In genomic region chr5:76379216-76379615, GRCm38 (mm10) we compare ENCODE assay signal across 30 mouse cellular contexts. TPM values are rescaled to one million over a fixed set of nuclear protein-coding genes. Genes with fewer than 3 reads are reported as not detected.
DNase-seq lines count a peak whose midpoint lies in the region; ATAC-seq and TF ChIP-seq lines count a peak whose summit lies in the region.
"Had no signal": no experiment of that assay in that cellular context is flagged by ENCODE, and none has a peak within 500 bp of the region (broad histone marks: within the 10 kb centered on the region; RNA-seq: fewer than 3 reads in every experiment).

No protein-coding gene starts in this region.

- no peak overlapping the region for H3K27ac ChIP-seq in forebrain, embryonic 10.5 days
- H3K27ac ChIP-seq: embryonic facial prominence, embryonic 13.5 days; embryonic facial prominence, embryonic 15.5 days; forebrain, embryonic 13.5 days; forebrain, embryonic 15.5 days had no signal

- intact Hi-C loops in heart, postnatal 25 days (cut with DNase I): no loop called here

- TF ChIP-seq CTCF in E14TG2a.4 (conservative IDR thresholded peaks at IDR 0.05; ENCODE audit: low read length): no peak

- no peak for ATAC-seq in granulocyte monocyte progenitor cell, adult 5-6 weeks (replicated peaks; ENCODE audit: poor library complexity, severe bottlenecking)
- ATAC-seq: forebrain, embryonic 13.5 days; forebrain, embryonic 15.5 days; forebrain, postnatal 0 days had no signal

- DNase-seq in heart, adult 11 months: peak; percentile 21
- no peak for DNase-seq in heart, postnatal 25 days (ENCODE audit: low spot score)
- peak; percentile 24 for DNase-seq in ES-CJ7 (ENCODE audit: low read depth, low spot score)
- DNase-seq in ZHBTc4 (ENCODE audit: low read depth, low spot score): peak; percentile 42
- DNase-seq in forebrain, embryonic 10.5 days (ENCODE audit: extremely low spot score, low spot score): no peak
- DNase-seq: adrenal gland, postnatal 10 days; adrenal gland, postnatal 25 days; cerebellum, adult 11 months; cerebellum, adult 18-20 months; cerebellum, adult 8-10 months; cerebellum, adult 9-11 months; cerebellum, postnatal 14 days; cerebellum, postnatal 36 days; embryo, embryonic 11 days; forebrain, postnatal 0 days had no signal

- WGBS in forebrain, embryonic 10.5 days: 49% methylated on average over 3 of the region's 3 CpGs

- H3K4me3 ChIP-seq in E14TG2a.4 (replicated peaks; ENCODE audit: low read length): peak overlapping the region; percentile 17; the same call in 1 of the 2 replicates
- no peak overlapping the region for H3K4me3 ChIP-seq in forebrain, embryonic 10.5 days
- H3K4me3 ChIP-seq: embryonic facial prominence, embryonic 13.5 days; embryonic facial prominence, embryonic 15.5 days; erythroblast, embryonic 14.5 days; forebrain, embryonic 13.5 days; forebrain, embryonic 15.5 days had no signal

- no peaks in the 10 kb centered on the region for H3K9me3 ChIP-seq in E14TG2a.4 (ENCODE audit: low read length)
- no peaks in the 10 kb centered on the region for H3K9me3 ChIP-seq in forebrain, embryonic 10.5 days
- H3K9me3 ChIP-seq: embryonic facial prominence, embryonic 13.5 days; embryonic facial prominence, embryonic 15.5 days; forebrain, embryonic 13.5 days; forebrain, embryonic 15.5 days had no signal

- H3K27me3 ChIP-seq in E14TG2a.4 (ENCODE audit: insufficient read depth, low read length): no peaks in the 10 kb centered on the region
- no peaks in the 10 kb centered on the region for H3K27me3 ChIP-seq in forebrain, embryonic 10.5 days (ENCODE audit: poor library complexity, severe bottlenecking)
- H3K27me3 ChIP-seq: embryonic facial prominence, embryonic 13.5 days; embryonic facial prominence, embryonic 15.5 days; forebrain, embryonic 13.5 days; forebrain, embryonic 15.5 days had no signal

- peaks cover 45% of the 10 kb centered on the region for H3K4me1 ChIP-seq in E14TG2a.4 (replicated peaks; ENCODE audit: low read depth, low read length)
- H3K4me1 ChIP-seq in forebrain, embryonic 10.5 days: no peaks in the 10 kb centered on the region
- H3K4me1 ChIP-seq: embryonic facial prominence, embryonic 13.5 days; embryonic facial prominence, embryonic 15.5 days; forebrain, embryonic 13.5 days; forebrain, embryonic 15.5 days had no signal

- no peaks in the 10 kb centered on the region for H3K36me3 ChIP-seq in E14TG2a.4 (ENCODE audit: insufficient read depth, low read length)
- no peaks in the 10 kb centered on the region for H3K36me3 ChIP-seq in forebrain, embryonic 10.5 days (replicated peaks)
- H3K36me3 ChIP-seq: embryonic facial prominence, embryonic 13.5 days; embryonic facial prominence, embryonic 15.5 days; forebrain, embryonic 15.5 days had no signal

RNA-seq across cellular contexts. Expression of gene Nmu, which starts 15.6 kb away (rescaled TPM):
- total RNA-seq in heart, postnatal 25 days (2021): not detected
- not detected in 2 replicates for total RNA-seq in granulocyte monocyte progenitor cell, adult 5-6 weeks (2014; fragmentation: Nextera tagmentation)
- not detected in 2 replicates for total RNA-seq in granulocyte monocyte progenitor cell, adult 5-6 weeks (2017)
- polyA plus RNA-seq in forebrain, embryonic 10.5 days (2016; fragmentation: Nextera tagmentation; extraction: Ambion mirVana): 0.84 and 0.99 TPM in 2 replicates
- total RNA-seq: adrenal gland, postnatal 10 days; adrenal gland, postnatal 25 days; adrenal gland, postnatal 4 days; common myeloid progenitor, adult 5-6 weeks; forebrain, postnatal 0 days; MEL had no signal
- polyA plus RNA-seq: erythroblast, embryonic 14.5 days; forebrain, embryonic 11.5 days; forebrain, embryonic 13.5 days had no signal

RNA-seq across cellular contexts. Expression of gene Pdcl2, which starts 48.3 kb away (rescaled TPM):
- not detected for total RNA-seq in heart, postnatal 25 days (2021)
- total RNA-seq in granulocyte monocyte progenitor cell, adult 5-6 weeks (2014; fragmentation: Nextera tagmentation): not detected in 2 replicates
- total RNA-seq in granulocyte monocyte progenitor cell, adult 5-6 weeks (2017): not detected in 2 replicates
- polyA plus RNA-seq in forebrain, embryonic 10.5 days (2016; fragmentation: Nextera tagmentation; extraction: Ambion mirVana): not detected in 2 replicates
- total RNA-seq: adrenal gland, postnatal 10 days; adrenal gland, postnatal 25 days; adrenal gland, postnatal 4 days; common myeloid progenitor, adult 5-6 weeks; forebrain, postnatal 0 days; MEL had no signal
- polyA plus RNA-seq: brain, embryonic 14.5 days; C2C12; embryonic facial prominence, embryonic 11.5 days; embryonic facial prominence, embryonic 13.5 days; embryonic facial prominence, embryonic 15.5 days; erythroblast, embryonic 14.5 days; forebrain, embryonic 11.5 days; forebrain, embryonic 13.5 days; forebrain, embryonic 15.5 days; forebrain, postnatal 0 days; frontal cortex, adult 2 months had no signal

Comparison
In these comparisons a context has a peak if more than half of its experiments do, and no peak if none do; other contexts are left out.
1. DNase-seq: peak in heart, adult 11 months (single experiment), ES-CJ7 (single experiment) and ZHBTc4 (single experiment); none in heart, postnatal 25 days (single experiment) and forebrain, embryonic 10.5 days (single experiment).